Mouse (Mus musculus) NIH3T3 (cell line): ENCODE data around the gene Zfp511.

Experiments
- DNase-seq: peaks from one replicate; pipeline ENCODE4 v3.0.0-alpha.2; 2012; ENCODE audit warnings: low read depth

Zfp511 gene

GRCm38 (mm10) chr7:140048361-140049114, 12.3 kb downstream of the Zfp511 start, which contains the start of gene Msx3:
Gene Msx3 (minus strand): TSS chr7:140049089.
- no peak for DNase-seq

- DNase-seq = no peak
Observed at GRCm38 (mm10) chr7:140049115-140049689, 13.0 kb downstream of the Zfp511 start.

- no peak for DNase-seq
Observed at GRCm38 (mm10) chr7:140054124-140054523, 17.9 kb downstream of the Zfp511 start.

- DNase-seq = peak; percentile 10
Observed at GRCm38 (mm10) chr7:140057413-140058407, 21.5 kb downstream of the Zfp511 start.

- DNase-seq = no peak
Observed at GRCm38 (mm10) chr7:140058528-140058927, 22.3 kb downstream of the Zfp511 start.

- no peak for DNase-seq
Observed at GRCm38 (mm10) chr7:140059601-140060000, 23.4 kb downstream of the Zfp511 start.

- DNase-seq = no peak
Observed at GRCm38 (mm10) chr7:140060936-140061831, 25.0 kb downstream of the Zfp511 start.

GRCm38 (mm10) chr7:140061832-140062130, 25.6 kb downstream of the Zfp511 start:
- no peak for DNase-seq

- peak; percentile 19 for DNase-seq
Observed at GRCm38 (mm10) chr7:140062307-140062706, 26.1 kb downstream of the Zfp511 start.

GRCm38 (mm10) chr7:140063092-140063491, 26.9 kb downstream of the Zfp511 start:
- DNase-seq = peak; percentile 78

GRCm38 (mm10) chr7:140067397-140067796, 31.2 kb downstream of the Zfp511 start:
- DNase-seq = no peak

- no peak for DNase-seq
Observed at GRCm38 (mm10) chr7:140070042-140070711, 34.0 kb downstream of the Zfp511 start.

GRCm38 (mm10) chr7:140077698-140078097, 41.5 kb downstream of the Zfp511 start:
- DNase-seq = no peak

GRCm38 (mm10) chr7:140078711-140079110, 42.5 kb downstream of the Zfp511 start:
- peak; percentile 88 for DNase-seq

GRCm38 (mm10) chr7:140080503-140081156, 44.4 kb downstream of the Zfp511 start:
- DNase-seq = peak; percentile 59

GRCm38 (mm10) chr7:140081408-140082241, 45.4 kb downstream of the Zfp511 start:
- DNase-seq = no peak

- peak; percentile 35 for DNase-seq
Observed at GRCm38 (mm10) chr7:140082242-140082678, 46.1 kb downstream of the Zfp511 start, which contains the start of gene Caly. Gene Caly (minus strand): TSS chr7:140082548.
